Mouse (Mus musculus): ENCODE measurements at regions not wholly inside any gene's neighbourhood (a gene's known extent, or its start where the extent isn't known, plus 50 kb on each side); places are given as distances from the start of the nearest gene placed in this dataset.

GRCm38 (mm10) chr4:125361611-125362520 lies 128.6 kb upstream of the Grik3 start:
- TF ChIP-seq CTCF (IDR thresholded peaks at IDR 0.05; ENCODE audit: insufficient read depth, low read depth, low read length), result no peak
- no peak for TF ChIP-seq POLR2A (IDR thresholded peaks at IDR 0.05; ENCODE audit: insufficient read depth, low read depth, low read length)
